Mouse (Mus musculus) kidney, postnatal 14 days (tissue): Measurements from ENCODE around the gene Clint1.
A peak's percentile ranks its signal among the peaks of the same experiment; 100 is the strongest.
"Not testable (repeated sequence)": the region's sequence is repeated elsewhere in the genome, so short reads cannot be mapped to it uniquely, and the experiment has no call there.

Experiments used
- DNase-seq: peaks from one replicate; pipeline ENCODE4 v3.0.0; 2022; ENCODE audit warnings: mixed read lengths

Gene Clint1

GRCm38 (mm10) chr11:45849203-45849602 lies 2.6 kb upstream of the Clint1 start:
- no peak for DNase-seq

DNA sequence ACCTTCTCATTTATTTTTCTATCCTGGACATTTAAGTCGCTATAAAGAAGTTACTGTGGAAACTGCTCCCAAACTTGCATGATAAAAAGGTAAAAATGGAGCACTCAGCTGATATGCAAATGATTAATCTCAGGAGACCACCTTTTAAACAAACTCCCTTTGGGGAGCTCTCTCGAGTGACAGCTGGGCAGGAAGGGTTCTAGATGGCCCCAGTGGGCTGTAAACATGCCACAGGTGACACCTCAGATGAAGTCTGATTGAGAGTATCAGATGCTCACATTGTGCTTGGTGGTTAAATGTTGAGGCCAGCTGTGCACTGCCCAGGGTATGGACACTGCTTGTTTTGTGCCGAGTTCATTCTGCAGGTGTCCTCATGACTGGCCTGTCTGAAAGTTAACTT lies 2.0 kb upstream of the Clint1 start:
- DNase-seq = no peak

DNA sequence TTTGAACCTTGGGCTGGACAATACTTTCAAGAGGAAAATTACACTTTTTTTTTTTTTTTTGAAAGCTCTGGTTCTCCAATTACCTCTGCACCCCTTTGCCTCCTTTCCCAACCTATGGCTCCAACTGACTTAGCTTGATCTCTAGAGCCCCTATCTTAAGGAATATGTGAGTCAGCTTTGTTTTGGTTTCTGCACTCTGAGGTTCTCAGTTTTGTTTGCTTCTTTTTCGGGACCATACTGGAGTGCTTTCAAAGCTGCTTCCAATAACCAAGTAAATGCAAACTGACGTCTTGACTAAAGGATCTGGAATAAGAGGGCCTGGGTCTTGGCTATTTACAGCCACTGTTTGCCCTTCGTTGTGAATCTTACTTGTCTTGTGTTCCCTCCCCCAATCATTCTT lies 1.5 kb upstream of the Clint1 start:
- no peak for DNase-seq

- DNase-seq = peak; percentile 54
Observed at GRCm38 (mm10) chr11:45852124-45852994, 508 bp downstream of the Clint1 start.

- no peak for DNase-seq
Observed at GRCm38 (mm10) chr11:45852995-45853317, 1.1 kb downstream of the Clint1 start.

GRCm38 (mm10) chr11:45853916-45854315 lies 2.1 kb downstream of the Clint1 start:
- no peak for DNase-seq

DNA sequence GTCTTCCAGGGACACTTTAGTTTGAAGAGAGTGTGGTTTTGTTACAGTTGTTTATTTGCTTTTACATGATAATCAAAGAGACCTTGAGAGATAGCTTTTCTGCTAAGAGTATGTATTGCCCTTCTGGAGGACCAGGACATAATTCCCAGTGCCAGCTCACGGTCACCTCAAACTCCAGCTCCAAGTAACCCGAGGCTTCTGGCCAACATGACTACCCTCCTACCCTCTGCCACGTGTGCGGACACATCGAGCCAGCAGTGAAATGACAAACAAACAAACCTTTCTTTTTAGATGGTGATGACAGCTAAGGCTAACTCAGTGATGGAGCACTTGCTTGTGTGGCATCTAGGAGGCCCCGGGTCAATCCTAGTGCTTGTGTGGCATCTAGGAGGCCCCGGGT lies 2.5 kb downstream of the Clint1 start:
- DNase-seq = no peak

- peak; percentile 45 for DNase-seq
Observed at GRCm38 (mm10) chr11:45855407-45856148, 3.7 kb downstream of the Clint1 start.

GRCm38 (mm10) chr11:45856149-45856516 lies 4.3 kb downstream of the Clint1 start:
- DNase-seq = no peak

DNA sequence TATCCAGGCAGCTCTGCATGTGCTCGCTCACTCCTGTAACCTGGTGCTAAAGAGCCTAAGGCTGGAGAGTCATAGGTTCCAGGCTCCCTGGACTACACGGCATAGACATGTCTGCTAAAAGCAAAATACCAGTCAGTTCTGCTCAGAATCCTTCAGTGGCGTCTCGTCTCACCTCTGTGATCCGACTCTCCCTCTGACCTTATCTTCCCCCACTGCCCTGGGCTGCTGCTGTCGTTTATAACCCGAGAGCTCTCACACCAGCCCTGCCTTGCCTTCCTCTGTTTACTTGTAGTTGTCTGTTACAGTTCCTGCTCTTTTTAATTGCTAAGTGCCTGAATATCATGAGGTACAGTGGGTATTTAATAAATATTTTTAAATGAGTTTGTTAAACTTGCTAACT lies 9.5 kb downstream of the Clint1 start:
- no peak for DNase-seq

DNA sequence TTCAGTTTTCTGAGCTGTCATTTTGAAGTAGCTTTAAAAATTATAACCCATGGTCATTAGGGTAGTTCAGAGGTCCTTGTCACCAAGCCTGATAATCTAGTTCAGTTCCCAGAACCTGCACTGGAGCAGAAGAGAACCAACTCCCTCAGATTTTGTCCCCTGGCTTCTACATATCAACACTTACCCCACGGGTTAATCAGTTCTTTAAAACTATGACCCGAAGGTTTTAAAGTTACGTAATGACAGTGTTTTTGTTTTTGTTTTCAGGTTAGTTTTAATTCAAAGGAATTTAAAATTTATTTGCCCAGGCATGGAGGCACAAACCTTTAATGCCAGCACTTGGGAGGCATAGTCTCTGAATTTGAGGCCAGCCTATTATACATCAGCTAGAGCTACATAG lies 12.6 kb downstream of the Clint1 start:
- DNase-seq = no peak

DNA sequence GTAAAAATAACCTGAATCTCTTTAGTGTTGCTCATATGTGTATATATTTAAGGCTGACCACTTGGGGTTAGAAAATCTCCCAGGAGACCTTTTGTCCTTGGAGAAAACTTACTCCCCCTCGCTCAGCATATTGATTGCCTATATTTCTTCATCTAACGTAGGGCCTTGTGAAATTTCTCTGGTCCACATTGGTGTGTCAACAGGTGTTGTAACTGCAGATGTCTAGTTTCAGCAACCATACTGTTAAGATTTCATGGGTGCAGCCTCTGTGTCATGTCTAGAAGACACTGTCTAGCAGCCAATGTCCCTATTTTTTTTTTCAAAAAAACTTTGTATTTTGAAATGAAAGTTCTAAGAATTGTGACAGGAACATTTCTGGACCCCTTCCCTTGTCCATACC lies 14.0 kb downstream of the Clint1 start:
- DNase-seq = no peak

DNA sequence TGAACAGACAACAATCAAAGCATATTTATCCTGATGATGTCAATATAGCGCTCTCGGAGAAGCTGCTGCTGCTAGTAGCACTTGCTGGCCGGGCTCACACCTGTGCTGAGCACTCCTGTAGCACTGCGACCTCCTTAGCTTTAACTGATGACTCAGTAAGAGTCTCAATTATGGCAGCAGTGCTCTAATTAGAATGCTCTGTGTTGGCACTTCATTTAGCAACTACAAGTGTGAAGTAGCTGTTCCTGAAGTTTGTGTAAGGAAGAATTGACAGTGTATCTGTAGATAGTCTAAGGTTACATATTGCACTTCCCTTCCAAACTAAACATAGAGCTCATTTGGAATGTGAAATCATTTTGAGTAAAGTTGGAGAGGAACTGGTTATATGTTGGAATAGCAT lies 14.7 kb downstream of the Clint1 start:
- no peak for DNase-seq

- DNase-seq = no peak
Observed at GRCm38 (mm10) chr11:45873666-45874065, 21.8 kb downstream of the Clint1 start.

GRCm38 (mm10) chr11:45874251-45874650 lies 22.4 kb downstream of the Clint1 start:
- DNase-seq = no peak

- DNase-seq = no peak
Observed at GRCm38 (mm10) chr11:45875351-45875935, 23.6 kb downstream of the Clint1 start.

DNA sequence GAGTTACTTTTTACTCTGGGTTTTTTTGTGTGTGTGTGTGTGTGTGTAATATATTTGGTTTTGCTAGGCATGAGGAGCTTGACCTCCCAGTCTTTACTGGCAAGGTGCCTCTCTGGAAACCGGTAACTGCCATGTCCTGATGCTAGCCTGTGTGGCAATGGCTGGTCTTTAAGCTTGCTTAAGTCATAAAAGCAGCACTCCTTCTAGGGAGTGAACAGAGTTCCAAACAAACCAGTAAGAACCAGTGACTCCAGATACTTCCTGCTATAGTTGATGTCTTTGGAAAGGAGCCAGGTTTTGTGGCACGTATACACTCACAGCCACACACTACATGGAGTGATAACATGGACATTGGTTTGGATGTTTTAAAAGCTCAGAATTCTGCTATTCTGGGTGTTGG lies 24.2 kb downstream of the Clint1 start:
- DNase-seq = no peak

GRCm38 (mm10) chr11:45879366-45879765 lies 27.5 kb downstream of the Clint1 start:
- DNase-seq = not testable (repeated sequence)

- peak; percentile 83 for DNase-seq
Observed at GRCm38 (mm10) chr11:45881026-45881682, 29.3 kb downstream of the Clint1 start.

- DNase-seq = no peak
Observed at GRCm38 (mm10) chr11:45881683-45882068, 29.8 kb downstream of the Clint1 start.

GRCm38 (mm10) chr11:45883270-45883931 lies 31.6 kb downstream of the Clint1 start:
- DNase-seq = peak; percentile 50

DNA sequence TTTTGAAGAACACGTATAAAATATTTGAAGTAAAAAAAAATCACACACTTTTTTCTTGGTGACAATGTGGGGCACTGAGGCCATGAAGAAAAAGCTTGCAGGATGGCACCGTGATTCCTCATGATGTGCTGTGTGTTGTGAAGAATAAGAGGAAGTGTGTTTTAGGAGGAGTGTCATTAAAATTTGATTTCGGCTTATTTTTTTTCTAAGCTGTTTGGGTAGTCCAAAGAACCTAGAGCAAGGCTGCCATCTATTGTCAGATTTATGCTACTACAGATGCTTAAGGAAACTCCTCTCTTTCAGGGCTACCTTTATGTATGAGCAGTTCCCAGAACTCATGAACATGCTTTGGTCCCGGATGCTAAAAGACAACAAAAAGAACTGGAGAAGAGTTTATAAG lies 32.2 kb downstream of the Clint1 start:
- DNase-seq = peak; percentile 41
